Mouse (Mus musculus): Measurements from ENCODE around the gene Vav2.

The Vav2 gene

DNA sequence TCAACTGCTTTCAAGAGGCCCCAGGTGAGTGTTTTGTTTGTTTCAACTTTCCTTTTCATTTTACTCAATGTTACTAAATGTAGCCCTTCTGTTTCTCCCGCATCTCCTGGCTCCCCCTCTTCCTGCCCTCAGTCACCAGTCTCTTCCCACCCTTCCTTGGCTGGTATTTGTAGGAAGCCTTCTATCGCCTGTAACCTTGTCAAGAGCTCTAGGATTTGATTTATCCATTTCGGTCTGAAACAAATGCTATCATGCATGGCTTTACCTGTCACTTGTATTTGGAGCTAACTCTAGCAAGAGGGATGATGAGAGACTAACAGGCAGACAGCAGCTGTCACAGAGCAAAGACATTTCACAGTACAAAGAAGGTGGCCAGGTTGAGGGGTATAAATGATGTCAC is 18.6 kb downstream of the Vav2 start:
- no peak for DNase-seq (ENCODE audit: low spot score)

DNA sequence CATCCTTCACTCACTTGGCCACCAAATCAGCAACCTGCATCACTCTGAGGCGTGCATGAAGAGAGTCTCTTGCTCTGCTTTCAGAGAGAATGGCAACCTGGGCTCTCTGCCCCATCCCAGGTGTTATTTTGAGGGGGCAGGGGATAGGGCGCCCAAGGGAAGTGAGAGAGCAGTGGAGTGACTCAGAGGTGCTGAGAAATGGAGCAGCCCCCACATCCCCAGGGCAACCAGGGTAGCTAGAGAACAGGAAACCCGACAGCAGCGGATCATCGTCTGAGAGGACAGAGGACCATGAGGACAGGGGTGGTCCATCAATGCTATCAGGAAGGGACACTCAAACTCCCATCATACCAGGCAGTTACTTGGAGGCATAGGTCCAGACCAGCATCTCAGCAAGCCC is 19.9 kb downstream of the Vav2 start:
- DNase-seq (ENCODE audit: low spot score) = no peak

- DNase-seq (ENCODE audit: low spot score) = no peak
Observed at GRCm38 (mm10) chr2:27405094-27405884, 21.5 kb downstream of the Vav2 start.

GRCm38 (mm10) chr2:27404375-27405093 is 22.3 kb downstream of the Vav2 start:
- DNase-seq (ENCODE audit: low spot score) = no peak

DNA sequence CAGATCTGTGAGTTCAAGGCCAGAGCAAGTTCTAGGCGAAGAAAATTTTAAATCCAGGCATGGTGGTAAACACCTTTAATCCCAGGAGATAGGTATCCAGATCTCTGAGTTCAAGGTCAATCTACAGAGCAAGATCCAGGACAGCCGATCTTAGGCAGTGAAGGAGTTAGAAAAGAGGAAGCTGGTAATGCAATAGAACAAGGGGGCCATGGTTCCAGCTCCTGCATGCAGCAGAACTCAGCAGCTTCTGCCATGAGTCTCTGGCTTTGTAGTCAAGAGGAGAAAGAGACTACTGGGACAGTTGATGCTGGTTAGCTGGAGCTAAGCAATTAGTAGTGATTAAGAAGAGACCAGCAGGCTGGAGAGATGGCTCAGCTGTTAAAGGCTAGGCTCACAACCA is 25.3 kb downstream of the Vav2 start:
- DNase-seq (ENCODE audit: low spot score) = no peak

GRCm38 (mm10) chr2:27400083-27400482 is 26.8 kb downstream of the Vav2 start:
- DNase-seq (ENCODE audit: low spot score) = no peak

DNA sequence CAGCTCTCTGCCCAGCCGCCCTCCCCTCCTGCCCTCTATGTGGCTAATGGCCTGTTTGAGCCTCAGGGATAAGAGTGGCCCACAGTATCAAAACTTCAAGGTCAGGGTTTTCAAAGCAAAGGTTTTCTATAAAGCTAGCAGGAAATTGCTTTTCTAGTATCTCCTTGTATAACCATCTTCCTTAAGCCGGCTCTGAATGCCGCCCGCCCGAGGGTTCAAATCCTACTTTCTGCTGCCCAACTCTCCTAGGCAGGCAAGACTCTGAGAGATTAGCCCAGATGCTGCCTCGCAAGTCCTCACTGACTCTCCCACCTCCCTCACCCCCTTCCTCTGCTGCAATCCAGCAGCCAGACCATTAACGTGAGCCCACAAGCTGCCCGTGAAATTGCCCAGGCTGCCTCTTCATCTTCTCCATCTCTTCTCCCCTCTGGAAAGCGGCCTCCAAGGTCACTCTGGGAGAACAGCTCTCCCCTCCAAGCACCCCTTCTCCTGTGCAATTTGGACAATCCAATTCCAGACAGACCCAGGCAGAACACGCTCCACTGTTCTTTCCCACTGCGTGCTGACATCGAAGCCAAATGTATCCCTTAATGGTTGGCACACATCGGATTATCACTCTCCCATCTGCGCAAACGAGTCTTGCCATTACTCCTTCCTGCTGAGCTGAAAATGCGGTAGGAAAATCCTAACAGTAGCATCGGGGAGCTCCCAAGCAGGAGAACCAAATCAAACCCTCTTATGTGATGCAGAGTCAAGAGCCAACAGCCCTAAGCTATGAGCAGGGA is 30.0 kb downstream of the Vav2 start:
- no peak for DNase-seq (ENCODE audit: low spot score)

DNA sequence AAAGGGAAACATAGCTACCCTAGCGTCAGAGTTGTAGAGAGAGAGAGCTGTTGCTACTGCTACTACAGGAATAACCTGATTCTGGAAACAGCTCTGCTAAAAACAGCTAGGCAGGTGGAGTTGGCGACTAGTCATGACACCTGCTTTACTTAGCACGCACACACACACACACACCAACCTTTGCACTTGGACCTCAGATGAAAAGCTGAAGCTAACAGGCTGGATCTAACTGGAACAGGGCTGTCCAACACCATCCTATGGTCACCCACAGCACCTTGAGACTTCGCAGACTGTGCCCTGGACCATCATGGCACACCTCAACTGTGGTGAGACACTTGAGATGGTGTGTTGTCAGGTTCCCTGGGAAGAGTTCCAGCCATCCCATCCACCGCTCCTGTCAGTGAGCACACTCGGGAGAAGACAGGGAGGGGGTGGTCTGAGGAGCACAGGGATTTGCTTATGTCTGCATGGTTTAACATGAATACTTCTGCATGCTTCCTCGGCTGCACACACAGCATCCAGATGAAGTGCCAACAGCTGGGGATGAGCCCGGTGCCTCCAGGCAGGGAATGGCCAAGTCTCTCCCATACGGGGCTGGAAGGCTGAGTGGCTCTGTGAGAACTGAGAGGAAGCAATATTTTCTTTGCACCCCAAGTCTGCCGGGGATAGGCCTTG is 32.5 kb downstream of the Vav2 start:
- peak; percentile 63 for DNase-seq (ENCODE audit: low spot score)

DNA sequence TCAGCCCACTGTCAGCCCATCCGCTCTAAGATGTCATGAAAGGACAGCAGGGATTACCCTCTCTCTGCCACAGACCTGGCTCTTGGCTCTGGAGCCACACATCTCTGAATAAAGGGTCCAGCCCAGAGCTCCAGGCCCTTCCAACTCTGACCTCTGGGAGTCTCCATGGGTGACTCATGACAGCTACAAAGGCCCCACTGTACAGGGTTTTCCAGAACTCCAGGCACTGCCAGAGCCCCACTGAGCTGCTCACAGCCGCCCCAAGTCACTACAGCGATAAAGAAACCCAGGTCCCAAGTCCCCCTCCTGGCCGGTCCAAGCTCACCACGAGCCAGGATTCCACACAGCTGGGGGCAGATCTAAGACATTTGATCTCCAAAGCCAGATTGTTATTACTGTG is 34.6 kb downstream of the Vav2 start:
- no peak for DNase-seq (ENCODE audit: low spot score)

GRCm38 (mm10) chr2:27390775-27391174 is 36.1 kb downstream of the Vav2 start:
- DNase-seq (ENCODE audit: low spot score) = no peak

DNA sequence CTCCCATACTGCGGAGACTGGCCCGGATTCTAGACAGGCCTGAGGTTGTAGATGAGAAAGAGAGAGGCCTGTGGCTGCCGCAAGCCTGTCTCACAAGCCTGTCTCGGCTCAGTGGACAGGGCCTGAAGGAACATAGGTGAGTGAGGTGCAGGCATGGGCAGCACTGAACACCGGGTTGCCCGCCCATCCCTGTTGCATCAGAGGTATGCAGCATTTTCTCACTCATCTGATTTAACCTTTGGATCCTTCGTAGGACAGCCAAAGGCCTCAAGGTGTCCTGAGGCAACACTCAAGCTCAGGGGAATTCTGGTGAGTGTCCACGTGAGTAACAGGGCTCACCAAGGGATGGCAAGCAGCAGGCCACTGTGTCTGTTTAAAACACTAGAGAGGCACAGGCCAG is 36.5 kb downstream of the Vav2 start:
- DNase-seq (ENCODE audit: low spot score) = no peak

- no peak for DNase-seq (ENCODE audit: low spot score)
Observed at GRCm38 (mm10) chr2:27389272-27390162, 37.3 kb downstream of the Vav2 start.

- DNase-seq (ENCODE audit: low spot score) = no peak
Observed at GRCm38 (mm10) chr2:27387209-27387608, 39.6 kb downstream of the Vav2 start.

DNA sequence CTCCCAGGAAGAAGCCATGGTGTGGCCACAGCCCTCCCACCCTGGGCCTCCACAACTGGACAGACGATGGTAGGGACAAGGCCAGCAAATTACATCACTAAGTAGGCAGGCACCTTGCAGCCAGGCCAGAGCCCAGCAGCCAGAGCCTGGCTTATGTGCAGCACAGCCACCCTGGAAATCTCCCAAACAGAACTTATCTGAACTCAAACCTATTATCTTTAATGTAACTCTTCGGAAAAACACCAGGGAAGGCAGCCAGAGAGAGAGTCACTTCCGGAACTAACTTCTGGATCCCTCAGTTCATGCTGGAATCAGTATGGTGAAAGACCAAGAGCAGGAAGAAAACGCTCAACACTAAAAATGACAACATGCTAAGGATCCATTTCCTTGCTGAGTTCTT is 45.1 kb downstream of the Vav2 start:
- no peak for DNase-seq (ENCODE audit: low spot score)

- no peak for DNase-seq (ENCODE audit: low spot score)
Observed at GRCm38 (mm10) chr2:27381254-27381653, 45.6 kb downstream of the Vav2 start.

DNA sequence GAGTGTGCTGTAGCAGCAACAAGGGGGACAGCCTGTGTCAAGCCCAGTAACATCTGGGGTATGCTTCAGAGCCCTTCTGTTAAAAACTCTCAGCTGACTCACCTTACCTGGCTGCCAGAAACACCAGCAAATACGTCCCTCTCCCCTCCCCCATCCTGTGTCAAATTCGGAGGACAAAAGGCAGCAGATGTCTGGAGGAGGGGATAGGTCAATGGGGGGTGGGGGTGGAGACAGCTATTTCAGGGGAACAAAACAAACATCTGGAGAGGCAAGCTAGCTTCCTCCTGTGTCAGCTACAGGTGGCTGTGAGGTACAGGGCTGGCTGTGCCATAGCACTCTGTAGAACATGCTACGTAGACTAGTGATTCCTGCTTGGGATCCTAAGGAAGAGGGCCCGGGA is 49.0 kb downstream of the Vav2 start:
- no peak for DNase-seq (ENCODE audit: low spot score)

GRCm38 (mm10) chr2:27377164-27377563 is 49.7 kb downstream of the Vav2 start:
- no peak for DNase-seq (ENCODE audit: low spot score)

DNA sequence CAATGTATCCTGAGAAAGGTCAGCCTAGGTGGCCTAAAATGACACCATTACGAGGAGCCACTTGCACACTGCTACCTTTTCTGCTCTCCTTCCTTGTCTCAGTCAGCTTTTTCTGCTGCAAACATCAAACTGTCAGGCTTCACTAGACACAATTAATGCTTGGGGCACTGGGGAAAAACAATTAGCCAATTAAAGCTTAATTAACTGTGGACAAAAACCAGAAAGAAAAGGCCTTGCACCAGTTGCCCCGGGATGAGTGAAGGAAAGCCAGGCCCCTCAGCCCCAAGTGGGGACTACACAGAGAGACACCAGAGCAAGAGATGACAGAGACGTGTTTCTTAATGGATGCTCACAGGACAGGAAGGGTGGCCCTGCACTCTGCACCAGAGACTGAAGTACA is 51.7 kb downstream of the Vav2 start:
- DNase-seq (ENCODE audit: low spot score) = peak; percentile 65

DNA sequence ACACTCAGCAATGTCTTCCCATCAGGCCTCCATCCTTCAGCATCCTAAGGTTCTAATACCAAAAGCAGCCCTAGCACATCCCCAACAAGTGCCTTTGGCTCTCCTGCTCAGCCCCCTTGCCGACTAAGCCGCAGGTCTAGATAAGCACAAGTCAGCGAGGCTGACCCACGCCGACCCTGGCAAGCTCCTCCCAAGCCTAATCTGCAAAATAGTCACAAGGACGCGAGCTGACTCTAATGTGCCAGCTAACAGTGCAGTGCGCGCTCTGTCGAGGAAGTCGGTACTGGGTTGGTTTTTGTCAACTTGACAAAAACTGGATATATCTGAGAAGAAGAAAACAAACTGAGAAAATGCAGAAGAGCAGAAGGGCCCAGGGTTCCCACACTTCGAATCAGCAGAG is 53.5 kb downstream of the Vav2 start:
- no peak for DNase-seq (ENCODE audit: low spot score)

- DNase-seq (ENCODE audit: low spot score) = no peak
Observed at GRCm38 (mm10) chr2:27371450-27371849, 55.4 kb downstream of the Vav2 start.

DNA sequence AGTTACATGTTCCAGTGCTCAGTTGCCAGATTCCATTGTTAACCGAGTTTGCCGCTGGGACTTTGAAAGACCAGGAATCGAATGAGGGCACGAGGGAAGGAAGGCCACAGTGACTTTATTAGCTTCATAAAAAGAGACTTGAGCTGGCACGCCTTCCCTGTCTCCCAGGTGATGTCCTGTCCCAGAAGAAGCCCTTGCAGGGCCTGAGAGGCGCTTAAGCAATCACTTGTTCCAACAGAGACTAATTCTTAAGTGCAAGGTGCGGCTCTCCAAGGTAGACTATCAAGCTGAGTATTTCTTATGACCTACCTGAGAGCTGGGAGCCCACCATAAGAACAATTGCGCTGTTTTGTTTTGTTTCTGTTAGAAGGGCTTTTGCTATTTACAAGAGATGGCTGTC is 57.9 kb downstream of the Vav2 start:
- DNase-seq (ENCODE audit: low spot score) = no peak
